Mouse (Mus musculus) gastrocnemius, adult 2 months (tissue): ENCODE data around the gene Krt7. TPM values are rescaled to one million over a fixed set of nuclear protein-coding genes. Genes with fewer than 3 reads are reported as not detected.
A peak's percentile ranks its signal among the peaks of the same experiment; 100 is the strongest.

Source experiments
- DNase-seq: peaks from one replicate; pipeline ENCODE4 v3.0.0; 2022
- H3K27ac ChIP-seq: fragments of 200-600 bp; 2 replicates; pipeline ENCODE4 v1.8.1; 2022; ENCODE audit warnings: mild to moderate bottlenecking
- H3K4me3 ChIP-seq: fragments of 200-600 bp; 2 replicates; pipeline ENCODE4 v1.8.1; 2022; ENCODE audit warnings: mild to moderate bottlenecking, moderate library complexity
- CTCF ChIP-seq: fragments of 200-600 bp; IDR thresholded peaks from 2 replicates; pipeline ENCODE4 v1.8.1; 2022; ENCODE audit warnings: antibody characterized with exemption, mild to moderate bottlenecking, moderate library complexity
- intact Hi-C: fragments of 180-260 bp; cut with DNase I; formaldehyde crosslinking; loops from one replicate; pipeline ENCODE4 v1.15.1; 2025
- total RNA-seq, 2 experiments: library from RNA; stranded (reverse); gene quantifications; 2 replicates each; pipeline ENCODE4 v1.2.3; 2021

Krt7 gene
- total RNA-seq, 2 experiments from 2014 or later: not detected

DNA sequence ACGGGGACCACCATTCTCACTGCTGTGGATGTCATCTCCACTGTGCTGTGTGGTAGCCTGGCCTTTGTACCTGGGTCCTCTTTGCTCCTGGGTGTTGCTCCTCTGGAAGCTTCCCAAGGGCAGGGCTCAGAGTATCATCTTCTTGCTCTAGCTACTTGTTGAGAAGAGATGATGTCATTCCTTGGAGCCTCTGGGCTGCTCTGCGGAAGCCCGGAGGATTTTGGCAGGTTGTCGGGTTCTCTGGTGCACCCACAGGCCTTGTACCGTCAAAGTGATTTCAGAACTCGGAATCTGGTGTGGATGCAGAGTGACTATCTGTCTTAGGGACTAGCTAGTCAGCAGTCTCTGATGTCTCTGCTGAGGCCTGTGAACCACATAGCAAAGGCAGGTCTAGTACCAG lies 25.8 kb upstream of the Krt7 start:
- peak; percentile 80 for DNase-seq
- intact Hi-C loops: no loop called here
- TF ChIP-seq CTCF: no peak
- H3K27ac ChIP-seq: peak overlapping the region; percentile 16
- no peak overlapping the region for H3K4me3 ChIP-seq

- peak; percentile 59 for TF ChIP-seq CTCF
- no peak for DNase-seq
- no peak overlapping the region for H3K4me3 ChIP-seq
Measured at GRCm38 (mm10) chr15:101387176-101387575, 23.7 kb upstream of the Krt7 start.

GRCm38 (mm10) chr15:101388034-101388541 lies 22.8 kb upstream of the Krt7 start:
- H3K27ac ChIP-seq: no peak overlapping the region
- no peak overlapping the region for H3K4me3 ChIP-seq
- TF ChIP-seq CTCF: peak; percentile 39
- DNase-seq: no peak
- intact Hi-C loops: no loop called here

More at GRCm38 (mm10) chr15:101387176-101387575, 23.7 kb upstream of the Krt7 start:
- H3K27ac ChIP-seq: no peak overlapping the region
- intact Hi-C loops: loop anchor here (2.0 kb wide), 1 partner anchor 46 kb away; no protein-coding TSS in a partner anchor

- TF ChIP-seq CTCF: no peak
- no peak overlapping the region for H3K27ac ChIP-seq
Measured at GRCm38 (mm10) chr15:101390203-101390602, 20.6 kb upstream of the Krt7 start.

GRCm38 (mm10) chr15:101392251-101392650 lies 18.6 kb upstream of the Krt7 start:
- no peak for TF ChIP-seq CTCF
- intact Hi-C loops: no loop called here
- no peak for DNase-seq
- no peak overlapping the region for H3K4me3 ChIP-seq
- H3K27ac ChIP-seq: peak overlapping the region; percentile 24; the same call in 1 of the 2 replicates

More at GRCm38 (mm10) chr15:101390203-101390602, 20.6 kb upstream of the Krt7 start:
- no peak for DNase-seq
- intact Hi-C loops: no loop called here
- H3K4me3 ChIP-seq: no peak overlapping the region

DNA sequence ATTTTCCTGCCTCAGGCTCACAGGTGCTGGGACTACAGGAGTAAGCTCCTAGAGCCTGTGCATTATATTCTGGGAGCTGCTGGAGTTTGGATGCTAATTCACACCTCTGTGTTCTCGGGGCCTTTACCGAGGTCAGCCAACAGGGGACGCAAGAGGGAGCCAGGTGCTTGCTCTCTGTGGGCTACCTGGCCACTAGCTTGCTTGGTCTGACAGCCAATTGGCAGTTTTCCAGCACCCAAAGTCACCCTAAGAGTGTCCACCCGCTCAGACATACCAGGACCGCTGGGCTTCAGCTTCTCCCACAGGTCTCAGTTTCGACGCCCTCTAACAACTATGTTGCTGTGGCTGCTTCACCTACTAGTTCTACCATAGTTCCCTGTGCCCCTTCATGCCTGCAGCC lies 15.9 kb upstream of the Krt7 start:
- Histone ChIP-seq H3K4me3 (no peak overlapping the region), H3K27ac (no peak overlapping the region)
- no peak for TF ChIP-seq CTCF
- peak; percentile 10 for DNase-seq
- intact Hi-C loops: no loop called here

DNA sequence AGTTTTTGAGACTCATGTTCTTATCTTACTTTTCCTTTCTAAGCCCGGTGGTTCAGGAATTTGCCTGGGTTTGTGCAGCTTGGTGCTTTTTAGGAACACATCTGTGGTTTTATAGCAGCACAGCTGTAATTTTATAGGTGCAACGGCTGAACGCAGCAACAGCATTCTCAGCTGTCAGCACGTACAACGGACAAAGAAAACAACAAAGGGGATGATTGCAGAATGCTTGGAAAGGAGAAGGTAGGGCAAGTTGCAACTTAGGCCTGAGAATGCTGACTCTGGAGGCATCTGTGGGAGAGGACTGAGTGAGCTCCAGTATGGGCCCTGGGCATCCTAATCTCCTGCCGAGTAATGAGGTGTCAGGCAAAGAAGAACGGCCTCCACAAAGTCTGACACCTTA lies 14.4 kb upstream of the Krt7 start:
- H3K4me3 ChIP-seq: no peak overlapping the region
- TF ChIP-seq CTCF: no peak
- H3K27ac ChIP-seq: no peak overlapping the region
- intact Hi-C loops: no loop called here
- DNase-seq: no peak

- TF ChIP-seq CTCF: no peak
- Histone ChIP-seq H3K27ac (no peak overlapping the region), H3K4me3 (no peak overlapping the region)
- DNase-seq: no peak
- intact Hi-C loops: no loop called here
Measured at GRCm38 (mm10) chr15:101396921-101397320, 13.9 kb upstream of the Krt7 start.

GRCm38 (mm10) chr15:101397683-101398082 lies 13.2 kb upstream of the Krt7 start:
- Histone ChIP-seq H3K4me3 (no peak overlapping the region), H3K27ac (no peak overlapping the region)
- intact Hi-C loops: no loop called here
- DNase-seq: no peak
- no peak for TF ChIP-seq CTCF

- H3K27ac ChIP-seq: no peak overlapping the region
- intact Hi-C loops: no loop called here
- no peak overlapping the region for H3K4me3 ChIP-seq
- TF ChIP-seq CTCF: no peak
- DNase-seq: peak; percentile 22
Measured at GRCm38 (mm10) chr15:101398269-101398668, 12.6 kb upstream of the Krt7 start.

DNA sequence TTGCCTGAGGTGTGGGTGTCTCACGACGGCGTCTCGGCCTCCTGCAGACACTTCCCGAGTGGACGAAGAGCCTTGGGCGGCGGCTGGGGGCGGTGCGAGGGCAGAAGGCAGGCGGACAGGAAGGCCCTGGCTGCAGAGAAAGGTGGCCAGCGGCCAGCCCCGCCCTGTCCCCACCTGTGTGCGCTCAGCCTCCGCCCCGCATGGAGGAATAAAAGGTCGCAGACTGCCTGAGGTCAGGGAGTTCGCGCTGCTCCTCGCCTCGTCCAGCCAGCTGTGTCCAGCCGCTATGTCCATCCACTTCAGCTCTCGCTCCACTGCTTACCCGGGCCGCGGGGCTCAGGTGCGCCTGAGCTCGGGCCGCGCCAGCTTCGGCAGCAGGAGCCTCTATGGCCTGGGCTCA lies 1.3 kb downstream of the Krt7 start:
- intact Hi-C loops: no loop called here
- Histone ChIP-seq H3K27ac (no peak overlapping the region), H3K4me3 (no peak overlapping the region)
- no peak for DNase-seq
- no peak for TF ChIP-seq CTCF

GRCm38 (mm10) chr15:101413916-101414635 lies 3.2 kb downstream of the Krt7 start:
- peak; percentile 12; the same call in 1 of the 2 replicates for TF ChIP-seq CTCF
- Histone ChIP-seq H3K27ac (peak overlapping the region; percentile 46), H3K4me3 (no peak overlapping the region)
- intact Hi-C loops: no loop called here
- DNase-seq: peak; percentile 45

- intact Hi-C loops: no loop called here
- no peak for TF ChIP-seq CTCF
- Histone ChIP-seq H3K4me3 (no peak overlapping the region), H3K27ac (no peak overlapping the region)
- DNase-seq: no peak
Measured at GRCm38 (mm10) chr15:101414807-101415565, 4.1 kb downstream of the Krt7 start.
